Mouse (Mus musculus) neural tube, embryonic 10.5 days (tissue): Measurements from ENCODE around the gene Eif3j1.
"Not testable (repeated sequence)": the region's sequence is repeated elsewhere in the genome, so short reads cannot be mapped to it uniquely, and the experiment has no call there.

Experiments used
- DNase-seq: peaks from one replicate; pipeline ENCODE4 v3.0.0-alpha.2; 2017; ENCODE audit warnings: low spot score; ENCODE audit errors: extremely low spot score

Gene Eif3j1

DNA sequence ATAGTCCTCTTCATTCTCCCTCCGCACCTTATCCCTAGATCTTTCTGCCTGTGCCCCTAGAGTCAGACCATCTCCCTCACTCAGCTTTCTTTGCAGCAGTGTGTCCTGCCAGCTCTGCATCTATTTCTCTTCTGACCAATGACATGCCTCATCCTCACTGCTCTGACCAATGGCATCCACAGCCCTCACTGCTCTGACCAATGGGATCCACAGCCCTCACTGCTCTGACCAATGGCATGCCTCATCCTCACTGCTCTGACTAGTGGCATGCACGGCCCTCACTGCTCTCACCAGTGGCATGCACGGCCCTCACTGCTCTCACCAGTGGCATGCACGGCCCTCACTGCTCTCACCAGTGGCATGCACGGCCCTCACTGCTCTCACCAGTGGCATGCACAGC lies 69.3 kb downstream of the Eif3j1 start:
- not testable (repeated sequence) for DNase-seq

DNA sequence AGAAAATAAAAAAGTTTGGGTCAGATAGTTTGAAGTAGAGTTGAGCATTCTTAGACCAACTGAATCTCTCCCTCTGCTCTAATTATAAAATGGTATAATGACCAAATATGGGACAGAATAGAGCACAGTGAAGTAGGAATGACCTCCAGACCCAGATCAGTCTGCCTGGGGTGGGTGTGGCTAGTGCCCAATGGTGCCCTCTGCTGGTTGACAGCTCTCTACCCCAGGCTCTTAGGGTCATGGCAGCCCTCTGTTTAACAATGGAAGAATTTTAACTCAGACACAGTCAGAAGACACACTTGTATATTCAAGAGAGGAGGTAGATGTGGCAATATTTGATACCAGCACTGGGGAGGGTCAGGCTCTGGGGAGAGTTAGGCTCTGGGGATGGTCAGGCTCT lies 73.7 kb downstream of the Eif3j1 start:
- no peak for DNase-seq
